Mouse (Mus musculus) forebrain, embryonic 11.5 days (tissue): ENCODE measurements around the gene Abhd5. TPM values are rescaled to one million over a fixed set of nuclear protein-coding genes. Genes with fewer than 3 reads are reported as not detected.

Source experiments
- ATAC-seq: fragments of 200-750 bp; cut with Nextera tagmentation; replicated peaks from 2 replicates; pipeline ENCODE4 v1.8.0; 2017; ENCODE audit warnings: moderate TSS enrichment; ENCODE audit not compliant: low FRiP score
- DNase-seq: peaks from one replicate; pipeline ENCODE4 v3.0.0-alpha.2; 2017; ENCODE audit warnings: low spot score
- H3K27ac ChIP-seq: fragments of 300-500 bp; sonication (generic); 2 replicates; pipeline ENCODE4 v1.5.1; 2014; ENCODE audit warnings: low read depth, low read length
- H3K27me3 ChIP-seq: fragments of 300-500 bp; sonication (generic); 2 replicates; pipeline ENCODE4 v1.6.1; 2014; ENCODE audit warnings: mild to moderate bottlenecking, low read length, mixed read lengths; ENCODE audit not compliant: control insufficient read depth, insufficient read depth
- H3K36me3 ChIP-seq: fragments of 300-500 bp; sonication (generic); 2 replicates; pipeline ENCODE4 v1.6.1; 2014; ENCODE audit warnings: mild to moderate bottlenecking, low read length, moderate library complexity, mixed read lengths; ENCODE audit not compliant: control insufficient read depth, insufficient read depth
- H3K4me1 ChIP-seq: fragments of 300-500 bp; sonication (generic); replicated peaks from 2 replicates; pipeline ENCODE4 v1.6.1; 2014; ENCODE audit warnings: low read length, mixed read lengths; ENCODE audit not compliant: control insufficient read depth, insufficient read depth
- H3K4me2 ChIP-seq: fragments of 300-500 bp; sonication (generic); 2 replicates; pipeline ENCODE4 v1.6.1; 2014; ENCODE audit warnings: low read depth, mild to moderate bottlenecking, low read length, moderate library complexity, mixed read lengths; ENCODE audit not compliant: severe bottlenecking
- H3K4me3 ChIP-seq: fragments of 300-500 bp; sonication (generic); 2 replicates; pipeline ENCODE4 v1.5.1; 2014; ENCODE audit warnings: low read depth, low read length
- H3K9ac ChIP-seq: fragments of 300-500 bp; sonication (generic); 2 replicates; pipeline ENCODE4 v1.6.1; 2014; ENCODE audit warnings: low read length
- H3K9me3 ChIP-seq: fragments of 300-500 bp; sonication (generic); 2 replicates; pipeline ENCODE4 v1.6.1; 2016; ENCODE audit warnings: low read length, mixed read lengths; ENCODE audit not compliant: control insufficient read depth
- WGBS: fragments of 180-500 bp; shearing (Covaris S2); extraction: QIAGEN DNeasy Blood & Tissue Kit; methylation state at CpG from one replicate; pipeline ENCODE4 v1.1.7; 2014; 5-methylcytosine and 5-hydroxymethylcytosine counted together
- polyA plus RNA-seq: library from polyadenylated mRNA; unstranded; fragments of >200 nt; fragmentation: Nextera tagmentation; extraction: Ambion mirVana; gene quantifications from 2 replicates; pipeline ENCODE4 v1.2.1, GENCODE M21; 2014

Abhd5 gene
- polyA plus RNA-seq, 1 experiment from 2014 or later, result 19.7 TPM

DNA sequence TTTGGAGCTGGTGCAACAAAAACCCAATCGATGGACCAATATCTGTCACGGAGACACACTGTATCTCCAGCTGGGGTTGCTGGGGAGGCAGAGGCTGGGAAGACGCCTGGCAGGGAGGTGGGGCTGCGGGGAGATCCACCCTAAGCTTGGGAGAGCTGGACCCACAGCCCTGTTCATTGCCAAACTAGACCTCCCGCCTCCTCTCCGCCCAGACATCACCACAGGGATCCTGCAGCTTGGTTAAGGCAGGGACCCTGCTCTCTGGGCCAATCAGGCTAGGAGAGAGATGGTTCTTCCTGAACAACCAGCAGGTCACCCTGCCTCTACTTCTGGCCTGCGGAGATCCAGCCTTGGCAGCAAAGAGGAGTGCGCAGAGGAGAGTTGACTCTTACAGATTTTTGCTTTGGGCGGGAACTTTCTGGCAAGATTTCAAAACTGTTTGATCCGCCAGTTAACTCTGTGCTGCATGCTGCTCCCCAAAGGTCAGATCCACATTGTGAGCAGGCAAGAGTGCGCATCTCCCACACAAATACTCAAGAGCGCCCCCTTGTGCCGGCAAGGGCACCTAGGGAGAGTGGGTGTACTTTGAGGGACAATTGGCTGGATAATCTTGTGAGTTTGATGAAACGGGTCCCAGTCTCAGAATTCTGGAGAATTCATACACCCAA lies 73.7 kb downstream of the Abhd5 start:
- 48% methylated on average over 14 of the region's 14 CpGs for WGBS
- no peaks in the 10 kb centered on the region for H3K4me1 ChIP-seq
- no peak overlapping the region for H3K4me3 ChIP-seq
- peaks cover 3% of the 10 kb centered on the region; the same call in 1 of the 2 replicates for H3K27me3 ChIP-seq
- H3K4me2 ChIP-seq, result no peak overlapping the region
- H3K27ac ChIP-seq, result no peak overlapping the region
- no peak for ATAC-seq
- no peak overlapping the region for H3K9ac ChIP-seq
- H3K9me3 ChIP-seq, result no peaks in the 10 kb centered on the region
- H3K36me3 ChIP-seq, result no peaks in the 10 kb centered on the region
- peak; percentile 60 for DNase-seq

DNA sequence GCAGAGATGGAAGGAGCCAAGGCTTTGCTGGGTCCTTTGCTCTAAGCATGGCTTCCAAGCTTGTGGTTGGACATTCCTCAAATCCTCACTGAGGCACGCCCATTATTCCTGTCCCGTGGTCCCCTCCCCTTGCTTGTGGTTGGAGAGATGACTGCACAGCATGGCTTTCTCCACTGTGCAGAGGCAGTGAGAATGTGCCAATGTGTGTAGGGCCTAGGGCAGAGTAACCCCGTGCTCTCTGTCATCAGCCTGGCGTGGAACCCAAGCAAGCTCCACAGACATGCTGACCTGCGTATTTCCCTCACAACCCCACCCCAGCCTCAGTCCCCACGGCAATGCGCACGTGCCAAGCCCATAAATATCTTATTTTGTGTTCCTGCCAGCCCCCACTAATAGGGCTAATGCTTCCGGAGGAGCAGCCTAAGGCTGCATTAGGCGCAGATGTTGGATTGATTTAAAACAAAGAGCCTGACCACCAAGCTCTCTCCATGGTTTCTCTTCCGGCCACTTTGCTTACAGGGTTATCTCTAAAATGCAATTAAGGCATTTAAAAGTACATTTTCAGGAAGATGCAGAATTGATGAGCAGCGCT lies 77.7 kb downstream of the Abhd5 start:
- no peak overlapping the region for H3K4me2 ChIP-seq
- H3K36me3 ChIP-seq, result no peaks in the 10 kb centered on the region
- ATAC-seq (no peak), DNase-seq (no peak)
- H3K4me3 ChIP-seq, result no peak overlapping the region
- H3K27me3 ChIP-seq, result no peaks in the 10 kb centered on the region
- H3K4me1 ChIP-seq, result no peaks in the 10 kb centered on the region
- H3K9me3 ChIP-seq, result no peaks in the 10 kb centered on the region
- WGBS, result 85% methylated on average over 12 of the region's 12 CpGs
- no peak overlapping the region for H3K9ac ChIP-seq
- no peak overlapping the region for H3K27ac ChIP-seq

DNA sequence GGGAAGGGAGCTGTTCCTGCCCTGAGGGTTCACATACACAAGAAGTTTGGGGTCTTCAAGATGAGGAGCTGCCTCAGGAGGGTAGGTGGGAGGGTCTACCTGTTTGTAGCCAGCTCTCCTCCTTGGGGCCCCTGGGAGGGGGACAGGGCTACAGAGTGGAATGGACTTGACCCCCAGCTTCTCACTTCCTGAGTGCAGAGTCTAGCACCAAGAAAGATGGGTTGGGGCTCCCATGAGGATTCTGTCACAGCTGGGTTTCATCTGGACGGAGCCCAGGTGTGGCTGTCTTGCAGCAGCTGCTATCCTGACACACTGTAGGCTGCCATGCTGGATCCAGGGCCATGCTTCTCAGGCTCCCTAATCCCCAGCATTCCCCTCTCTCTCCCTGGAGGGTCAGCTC lies 78.3 kb downstream of the Abhd5 start:
- Histone ChIP-seq H3K4me1 (no peaks in the 10 kb centered on the region), H3K27ac (no peak overlapping the region), H3K27me3 (no peaks in the 10 kb centered on the region), H3K4me3 (no peak overlapping the region), H3K9me3 (no peaks in the 10 kb centered on the region), H3K4me2 (no peak overlapping the region), H3K9ac (no peak overlapping the region), H3K36me3 (no peaks in the 10 kb centered on the region)
- DNase-seq (no peak), ATAC-seq (no peak)
- WGBS, result 83% methylated on average over 1 of the region's 1 CpGs

Other genes starting within 250 kb of the Abhd5 start
- gene Snrk, start 234.3 kb upstream of the Abhd5 start, polyA plus RNA-seq, result 31.5 and 42.4 TPM in 2 replicates
- gene Ano10, start 57.2 kb upstream of the Abhd5 start, polyA plus RNA-seq, result 34.0 and 44.6 TPM in 2 replicates